Mouse (Mus musculus) neural tube, embryonic 12.5 days (tissue): ENCODE measurements at regions not wholly inside any gene's neighbourhood (a gene's known extent, or its start where the extent isn't known, plus 50 kb on each side); places are given as distances from the start of the nearest gene placed in this dataset.
"Not testable (repeated sequence)": the region's sequence is repeated elsewhere in the genome, so short reads cannot be mapped to it uniquely, and the experiment has no call there.

Experiments
- ATAC-seq: fragments of 200-750 bp; cut with Nextera tagmentation; 2 replicates; pipeline ENCODE4 v1.8.0; 2017; ENCODE audit warnings: low read depth, mild to moderate bottlenecking, moderate TSS enrichment, moderate library complexity; ENCODE audit not compliant: low FRiP score
- H3K27ac ChIP-seq: fragments of 300-500 bp; sonication (generic); 2 replicates; pipeline ENCODE4 v1.5.1; 2016
- H3K27me3 ChIP-seq: fragments of 300-500 bp; sonication (generic); replicated peaks from 2 replicates; pipeline ENCODE4 v1.6.1; 2016; ENCODE audit warnings: mild to moderate bottlenecking
- H3K36me3 ChIP-seq: fragments of 300-500 bp; sonication (generic); 2 replicates; pipeline ENCODE4 v1.6.1; 2016; ENCODE audit warnings: mild to moderate bottlenecking
- H3K4me1 ChIP-seq: fragments of 300-500 bp; sonication (generic); 2 replicates; pipeline ENCODE4 v1.6.1; 2016
- H3K4me2 ChIP-seq: fragments of 300-500 bp; sonication (generic); replicated peaks from 2 replicates; pipeline ENCODE4 v1.6.1; 2016; ENCODE audit warnings: mild to moderate bottlenecking
- H3K4me3 ChIP-seq: fragments of 300-500 bp; sonication (generic); 2 replicates; pipeline ENCODE4 v1.5.1; 2016
- H3K9ac ChIP-seq: fragments of 300-500 bp; sonication (generic); 2 replicates; pipeline ENCODE4 v1.6.1; 2016; ENCODE audit warnings: mild to moderate bottlenecking
- H3K9me3 ChIP-seq: fragments of 300-500 bp; sonication (generic); 2 replicates; pipeline ENCODE4 v1.6.1; 2016; ENCODE audit warnings: mild to moderate bottlenecking
- WGBS: fragments of 180-500 bp; shearing (Covaris S2); methylation state at CpG from one replicate; pipeline ENCODE4 v1.1.7; 2016; 5-methylcytosine and 5-hydroxymethylcytosine counted together

DNA sequence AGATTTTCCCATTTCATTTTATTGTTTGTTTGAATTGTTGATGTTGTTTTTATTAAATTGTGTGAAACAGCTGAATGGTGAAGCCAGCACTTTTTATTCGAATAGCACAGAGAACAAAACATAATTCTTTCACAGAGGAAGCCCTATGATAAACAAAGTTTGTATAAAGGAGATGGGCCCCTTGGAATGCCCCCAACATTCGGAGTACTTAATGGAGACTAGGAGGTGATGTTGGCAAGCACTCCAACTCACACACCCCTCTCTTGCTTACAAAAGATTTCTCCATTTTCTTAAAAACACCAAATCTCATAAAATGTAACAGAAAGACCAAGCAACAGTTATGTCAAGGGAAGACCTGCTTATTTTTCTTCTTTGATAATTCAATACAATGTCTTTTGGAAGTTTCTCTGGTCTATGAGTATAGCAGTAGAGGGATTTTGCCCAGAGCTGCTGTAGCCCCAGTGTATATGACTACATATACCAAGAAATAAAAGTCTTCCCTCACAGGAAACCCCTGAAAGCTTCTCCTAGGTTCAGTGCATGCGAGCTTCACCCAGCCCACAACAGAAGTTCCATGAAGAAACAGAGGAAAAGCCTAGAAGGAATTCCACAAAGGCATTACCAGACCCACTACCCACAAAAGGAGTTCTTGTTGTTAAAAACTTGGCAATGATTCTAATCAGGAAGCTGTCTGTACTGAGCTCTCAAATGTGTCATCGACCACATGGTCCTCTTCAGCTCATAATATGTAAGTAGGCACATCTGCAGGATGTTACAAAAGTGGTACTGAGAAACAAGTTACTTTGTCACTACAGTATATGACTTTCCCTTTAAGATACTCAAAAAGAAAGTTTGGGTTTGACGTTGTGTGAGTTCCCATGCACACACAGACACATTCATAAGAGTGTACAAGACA lies 543.1 kb upstream of the Klf6 start:
- no peaks in the 10 kb centered on the region for H3K4me1 ChIP-seq
- ATAC-seq: no peak
- no peak overlapping the region for H3K9ac ChIP-seq
- H3K9me3 ChIP-seq: no peaks in the 10 kb centered on the region
- 86% methylated on average over 5 of the region's 5 CpGs for WGBS
- H3K27ac ChIP-seq: no peak overlapping the region
- H3K27me3 ChIP-seq: no peaks in the 10 kb centered on the region
- H3K36me3 ChIP-seq: no peaks in the 10 kb centered on the region
- no peak overlapping the region for H3K4me2 ChIP-seq
- no peak overlapping the region for H3K4me3 ChIP-seq

DNA sequence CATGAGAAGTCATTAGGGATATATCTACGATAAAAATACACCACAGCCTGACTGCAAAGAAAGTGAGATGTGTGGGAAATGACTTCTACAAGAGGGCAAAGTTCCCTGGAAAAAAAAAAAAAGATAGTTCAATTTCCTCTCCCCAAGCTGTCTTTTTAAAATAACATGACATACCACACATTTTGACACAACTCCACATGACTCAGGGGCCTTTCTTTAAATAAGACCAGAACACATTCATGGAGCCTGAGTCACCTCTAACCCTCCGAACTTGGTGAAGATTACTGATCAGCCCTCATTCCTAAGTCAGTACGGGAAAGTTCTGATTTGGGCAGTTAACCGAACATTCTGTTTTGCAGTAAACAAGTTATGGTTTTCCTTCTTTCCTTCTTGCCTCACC lies 515.6 kb upstream of the Klf6 start:
- no peak for ATAC-seq
- WGBS: 80% methylated on average over 4 of the region's 4 CpGs

GRCm38 (mm10) chr13:5347503-5348469 lies 513.5 kb upstream of the Klf6 start:
- no peaks in the 10 kb centered on the region for H3K36me3 ChIP-seq
- no peak overlapping the region for H3K9ac ChIP-seq
- ATAC-seq: no peak
- H3K4me1 ChIP-seq: no peaks in the 10 kb centered on the region
- 75% methylated on average over 6 of the region's 6 CpGs for WGBS
- no peaks in the 10 kb centered on the region for H3K9me3 ChIP-seq
- H3K27me3 ChIP-seq: no peaks in the 10 kb centered on the region
- H3K27ac ChIP-seq: no peak overlapping the region
- H3K4me2 ChIP-seq: no peak overlapping the region
- H3K4me3 ChIP-seq: no peak overlapping the region

More for the DNA sequence above, 515.6 kb upstream of the Klf6 start:
- Histone ChIP-seq H3K4me1 (no peaks in the 10 kb centered on the region), H3K27ac (no peak overlapping the region), H3K27me3 (no peaks in the 10 kb centered on the region), H3K36me3 (no peaks in the 10 kb centered on the region), H3K4me2 (no peak overlapping the region), H3K9ac (no peak overlapping the region), H3K4me3 (no peak overlapping the region), H3K9me3 (no peaks in the 10 kb centered on the region)

DNA sequence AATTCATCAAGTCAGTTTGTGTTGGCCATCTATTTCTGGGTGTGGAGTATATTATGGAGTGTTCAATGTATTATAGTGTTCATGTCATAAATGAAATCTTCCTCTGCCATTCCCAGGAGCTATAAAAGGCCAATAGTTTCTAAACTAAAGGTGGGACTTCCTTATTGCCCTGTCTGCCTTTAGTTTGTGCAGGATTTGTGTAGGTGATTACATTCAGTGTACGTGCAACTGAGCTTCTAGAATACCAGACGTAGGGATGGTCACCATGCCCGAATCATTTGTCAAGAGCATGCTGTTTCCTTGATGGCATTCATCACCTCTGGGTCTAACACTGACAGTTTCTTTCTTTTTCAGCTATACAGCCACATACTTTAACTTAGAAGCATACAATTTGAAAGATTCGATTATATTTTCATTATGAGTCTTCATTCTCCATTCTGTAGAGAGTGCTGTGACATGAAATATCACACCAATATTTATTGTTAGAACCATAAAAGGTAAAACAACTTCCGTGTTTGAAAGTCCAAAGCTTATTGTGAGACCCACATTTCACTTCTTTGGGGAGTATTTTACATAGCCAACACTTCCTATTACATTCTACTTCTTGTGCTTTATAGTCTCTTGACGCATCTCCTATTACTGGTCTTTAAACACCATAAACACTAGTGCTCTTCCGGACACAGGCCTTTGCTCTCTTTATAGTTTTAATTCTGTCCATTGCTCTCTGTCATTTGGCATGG lies 494.1 kb upstream of the Klf6 start:
- Histone ChIP-seq H3K4me1 (no peaks in the 10 kb centered on the region), H3K9me3 (no peaks in the 10 kb centered on the region), H3K27me3 (no peaks in the 10 kb centered on the region), H3K36me3 (no peaks in the 10 kb centered on the region), H3K4me3 (no peak overlapping the region), H3K9ac (no peak overlapping the region), H3K4me2 (no peak overlapping the region), H3K27ac (no peak overlapping the region)
- no peak for ATAC-seq
- WGBS: 83% methylated on average over 7 of the region's 7 CpGs

- Histone ChIP-seq H3K9ac (no peak overlapping the region), H3K9me3 (no peaks in the 10 kb centered on the region), H3K27ac (no peak overlapping the region), H3K4me3 (no peak overlapping the region), H3K36me3 (no peaks in the 10 kb centered on the region), H3K4me2 (no peak overlapping the region), H3K27me3 (no peaks in the 10 kb centered on the region), H3K4me1 (no peaks in the 10 kb centered on the region)
- ATAC-seq: no peak
- WGBS: 89% methylated on average over 8 of the region's 8 CpGs
Measured at GRCm38 (mm10) chr13:5370007-5370406, 491.3 kb upstream of the Klf6 start.

GRCm38 (mm10) chr13:5373191-5373590 lies 488.1 kb upstream of the Klf6 start:
- Histone ChIP-seq H3K27ac (no peak overlapping the region), H3K27me3 (no peaks in the 10 kb centered on the region), H3K36me3 (no peaks in the 10 kb centered on the region), H3K4me1 (no peaks in the 10 kb centered on the region), H3K4me2 (no peak overlapping the region), H3K9ac (no peak overlapping the region), H3K4me3 (no peak overlapping the region), H3K9me3 (no peaks in the 10 kb centered on the region)
- ATAC-seq: no peak

GRCm38 (mm10) chr13:5408226-5408804 lies 453.0 kb upstream of the Klf6 start:
- no peaks in the 10 kb centered on the region for H3K27me3 ChIP-seq
- no peak overlapping the region for H3K27ac ChIP-seq
- H3K4me3 ChIP-seq: no peak overlapping the region
- H3K9me3 ChIP-seq: no peaks in the 10 kb centered on the region
- ATAC-seq: no peak
- H3K4me1 ChIP-seq: no peaks in the 10 kb centered on the region
- no peak overlapping the region for H3K4me2 ChIP-seq
- WGBS: 87% methylated on average over 4 of the region's 4 CpGs
- H3K9ac ChIP-seq: no peak overlapping the region
- H3K36me3 ChIP-seq: no peaks in the 10 kb centered on the region

DNA sequence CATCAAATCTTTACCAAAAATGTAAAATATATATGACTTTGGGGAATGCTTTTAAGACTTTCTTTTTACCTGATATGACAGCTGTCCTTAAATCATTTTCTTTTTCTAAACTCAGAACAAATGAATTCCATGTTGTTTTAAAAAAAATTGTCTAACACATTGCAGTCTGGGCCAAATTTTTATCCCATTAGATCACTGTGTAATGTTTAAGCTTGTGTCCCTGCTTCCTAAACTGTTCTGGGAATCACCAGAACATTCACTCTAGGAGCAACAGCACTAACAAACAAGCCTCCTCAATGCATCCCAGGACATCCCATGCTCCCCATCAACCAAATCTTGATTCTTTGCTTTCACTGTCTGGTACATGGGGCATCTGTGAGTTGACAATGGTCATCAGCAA lies 449.2 kb upstream of the Klf6 start:
- H3K27ac ChIP-seq: no peak overlapping the region
- no peaks in the 10 kb centered on the region for H3K9me3 ChIP-seq
- H3K4me2 ChIP-seq: no peak overlapping the region
- no peak for ATAC-seq
- no peaks in the 10 kb centered on the region for H3K4me1 ChIP-seq
- H3K27me3 ChIP-seq: no peaks in the 10 kb centered on the region
- no peak overlapping the region for H3K4me3 ChIP-seq
- H3K9ac ChIP-seq: no peak overlapping the region
- H3K36me3 ChIP-seq: no peaks in the 10 kb centered on the region

DNA sequence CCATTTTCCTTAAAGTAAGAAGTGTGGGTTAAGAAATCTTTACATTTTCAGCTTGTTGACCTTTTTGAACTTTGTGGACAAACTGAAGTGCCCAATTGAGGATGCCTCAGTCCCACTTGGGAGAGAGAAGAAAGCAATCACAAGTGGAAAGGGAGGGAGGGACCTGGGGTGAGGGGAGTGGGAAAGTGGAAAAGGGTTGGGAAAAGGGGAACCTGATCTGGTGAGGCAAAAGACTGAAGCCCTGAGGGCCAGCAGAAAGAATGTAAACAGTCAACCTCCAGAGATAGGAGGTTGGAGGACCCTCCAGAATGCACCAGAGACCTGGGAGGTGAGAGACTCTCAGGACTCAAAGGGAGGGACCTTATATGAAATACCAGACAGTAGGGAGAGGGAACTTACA lies 448.3 kb upstream of the Klf6 start:
- not testable (repeated sequence) for H3K27ac ChIP-seq, H3K27me3 ChIP-seq, H3K4me1 ChIP-seq, H3K4me2 ChIP-seq, H3K9me3 ChIP-seq, H3K36me3 ChIP-seq, H3K4me3 ChIP-seq, ATAC-seq, H3K9ac ChIP-seq

DNA sequence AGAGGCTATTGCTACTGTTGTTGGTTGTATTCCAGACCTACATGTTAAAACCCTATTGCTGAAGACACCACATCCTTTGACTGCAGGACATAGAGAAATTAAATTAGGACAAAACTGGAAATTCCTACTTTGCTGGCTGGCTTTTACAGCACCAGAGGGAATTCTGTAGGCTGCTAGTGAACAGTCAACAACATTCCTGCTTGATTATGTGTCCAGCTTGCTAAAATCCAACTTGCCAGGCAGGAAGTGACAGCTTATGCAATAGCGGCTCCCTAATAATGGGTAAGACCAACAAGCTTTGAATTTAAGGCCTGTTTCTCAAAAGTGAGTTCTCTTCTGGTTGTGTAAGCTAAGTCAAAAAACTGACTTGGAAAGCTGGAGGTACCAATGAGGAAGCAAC lies 437.2 kb upstream of the Klf6 start:
- H3K9me3 ChIP-seq: no peaks in the 10 kb centered on the region
- WGBS: 84% methylated on average over 1 of the region's 1 CpGs
- no peaks in the 10 kb centered on the region for H3K36me3 ChIP-seq
- no peak overlapping the region for H3K27ac ChIP-seq
- H3K27me3 ChIP-seq: no peaks in the 10 kb centered on the region
- no peak overlapping the region for H3K4me2 ChIP-seq
- no peak for ATAC-seq
- H3K9ac ChIP-seq: no peak overlapping the region
- H3K4me1 ChIP-seq: peaks cover 4% of the 10 kb centered on the region; the same call in 1 of the 2 replicates
- H3K4me3 ChIP-seq: no peak overlapping the region

DNA sequence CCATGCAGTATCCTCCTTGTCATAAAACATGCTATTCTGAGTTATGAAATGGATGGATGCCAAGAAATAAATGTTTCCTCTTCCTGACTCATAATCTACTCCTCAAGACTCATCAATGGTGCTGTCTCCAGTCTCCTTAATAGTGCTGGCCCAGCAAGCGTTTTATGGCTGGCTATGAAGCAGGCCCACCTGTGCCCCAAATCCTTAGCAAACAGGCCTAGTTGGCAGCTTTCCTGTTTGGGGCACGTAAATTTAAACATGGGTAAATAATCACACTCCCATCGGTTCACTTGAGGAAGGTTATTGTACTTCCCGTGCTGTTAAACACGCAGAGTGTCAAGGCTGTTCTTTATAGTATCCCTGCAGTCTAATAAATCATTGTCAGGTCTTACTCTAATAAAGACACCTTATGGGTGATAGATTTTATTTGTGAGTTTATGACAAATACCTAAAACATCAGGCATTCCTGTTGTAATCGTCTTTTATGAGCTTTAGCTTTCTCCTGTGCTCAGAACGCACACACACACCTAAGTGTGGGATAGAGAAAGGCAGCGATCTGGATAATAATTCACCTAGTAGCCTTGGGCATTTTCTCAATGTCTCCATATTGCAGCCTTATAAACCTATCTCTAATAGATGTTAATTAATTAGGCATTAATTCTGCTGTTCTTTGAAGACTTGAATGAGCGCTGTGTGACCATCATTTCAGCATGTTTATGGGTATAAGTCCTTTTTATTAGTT lies 435.6 kb upstream of the Klf6 start:
- no peak overlapping the region for H3K9ac ChIP-seq
- ATAC-seq: peak; percentile 73; the same call in 1 of the 2 replicates
- H3K4me1 ChIP-seq: peaks cover 4% of the 10 kb centered on the region; the same call in 1 of the 2 replicates
- no peak overlapping the region for H3K27ac ChIP-seq
- no peaks in the 10 kb centered on the region for H3K27me3 ChIP-seq
- WGBS: 62% methylated on average over 9 of the region's 9 CpGs
- H3K4me2 ChIP-seq: no peak overlapping the region
- no peak overlapping the region for H3K4me3 ChIP-seq
- H3K36me3 ChIP-seq: no peaks in the 10 kb centered on the region
- no peaks in the 10 kb centered on the region for H3K9me3 ChIP-seq
